Mouse (Mus musculus): Measurements from ENCODE around the gene Pcyox1. TPM values are rescaled to one million over a fixed set of nuclear protein-coding genes. Genes with fewer than 3 reads are reported as not detected.

Pcyox1 gene
- polyA plus RNA-seq (2015; fragmentation: Nextera tagmentation; extraction: Ambion mirVana) = 58.9 and 60.2 TPM in 2 replicates

DNA sequence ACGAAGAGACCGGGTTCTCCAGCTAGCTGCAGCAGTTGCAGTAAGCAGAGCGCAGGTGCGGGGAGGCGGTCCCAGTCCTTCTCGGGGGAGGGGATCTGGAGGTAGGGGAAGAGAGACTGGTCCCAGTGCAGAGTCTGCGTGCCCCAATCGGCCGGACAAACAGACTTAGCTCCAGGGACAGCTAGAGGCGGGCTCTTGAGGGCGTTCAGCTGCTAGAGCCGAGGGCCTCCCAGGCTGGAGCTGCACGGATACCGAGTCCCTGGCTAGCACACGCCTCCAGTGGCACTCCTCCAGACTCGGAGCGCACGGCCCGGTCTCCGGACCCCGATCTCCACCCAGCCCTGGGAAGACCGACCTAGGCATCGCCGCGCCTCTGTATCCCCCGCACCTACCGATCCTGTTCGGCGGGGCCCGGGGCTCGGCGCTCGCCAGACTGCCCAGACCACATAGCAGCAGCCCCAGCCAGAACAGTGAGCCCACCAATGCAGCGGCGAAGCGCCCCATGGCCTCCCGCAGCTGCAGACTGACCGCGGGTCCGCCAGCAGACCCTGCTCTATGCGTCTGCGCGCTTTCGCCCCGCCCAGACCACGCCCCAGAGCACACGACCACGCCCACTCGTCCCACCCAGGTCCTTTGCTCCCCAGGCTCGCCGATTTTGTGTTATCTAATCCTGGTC is at the start of gene Pcyox1:
Gene Pcyox1, minus strand, starts transcription at position 574 of the 676 bp plus-strand sequence.

DNA sequence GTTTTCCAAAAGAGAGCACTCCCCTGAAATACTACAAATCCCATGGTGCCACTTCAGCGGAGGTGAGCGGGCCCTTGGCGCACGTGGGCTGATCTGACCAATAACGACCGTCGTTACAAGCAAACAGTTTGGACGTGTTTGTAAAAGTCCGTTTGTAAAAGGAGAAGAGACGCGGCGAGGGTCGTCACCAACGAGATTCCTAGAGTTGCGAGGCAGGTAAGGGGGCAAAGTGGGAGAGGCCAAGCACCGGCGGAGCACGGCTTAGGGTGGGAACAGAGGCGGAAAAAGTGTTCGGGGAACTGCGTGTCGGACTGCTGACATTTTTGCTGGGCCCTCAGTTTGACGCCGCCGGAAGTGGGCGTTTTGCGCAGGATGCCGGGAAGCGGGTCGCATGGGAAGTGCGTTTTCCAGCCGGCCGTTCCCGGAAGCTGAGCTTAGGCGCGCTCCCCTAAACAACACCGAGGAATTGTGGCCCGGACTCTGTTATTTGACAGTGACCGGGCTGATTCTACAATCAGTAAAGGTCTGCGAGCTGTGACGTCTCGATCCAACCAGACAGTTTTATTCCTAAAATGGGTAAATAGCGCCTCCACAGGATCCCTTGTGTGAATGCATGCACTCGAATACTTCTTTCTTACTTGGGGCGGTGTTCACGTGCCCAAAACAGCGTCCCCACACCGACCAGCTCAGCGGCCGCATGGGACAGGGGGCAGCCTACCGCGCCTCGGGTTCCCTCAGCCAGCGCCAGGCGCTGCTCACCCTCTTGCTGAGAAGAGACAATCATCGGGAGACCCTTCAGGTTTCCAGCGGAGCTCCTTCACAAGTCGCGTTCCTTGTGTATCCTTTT is 41.5 kb upstream of the Pcyox1 start, which contains the start of gene C87436:
Gene C87436, plus strand, starts transcription at position 103 of the 847 bp plus-strand sequence.

DNA sequence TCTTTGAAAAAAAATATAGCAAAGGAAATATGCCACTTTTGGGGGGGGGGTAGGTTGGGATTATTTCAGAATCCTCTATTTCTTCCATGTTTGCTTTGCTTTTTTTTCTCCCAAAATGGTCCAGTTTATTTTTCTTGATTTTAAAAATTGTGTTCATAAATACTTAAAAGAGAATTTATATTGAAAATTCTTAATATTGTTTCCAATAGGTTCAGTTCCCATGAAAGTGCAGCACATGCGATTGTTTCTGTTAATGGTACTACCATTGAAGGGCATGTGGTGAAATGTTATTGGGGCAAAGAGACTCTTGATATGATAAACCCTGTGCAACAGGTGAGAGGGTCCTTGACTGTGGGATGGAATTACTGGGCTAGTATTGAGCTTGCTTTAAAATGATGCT is 29.4 kb upstream of the Pcyox1 start, which contains the start of gene Gm44790:
Gene Gm44790, plus strand, starts transcription at position 301 of the 400 bp plus-strand sequence.

DNA sequence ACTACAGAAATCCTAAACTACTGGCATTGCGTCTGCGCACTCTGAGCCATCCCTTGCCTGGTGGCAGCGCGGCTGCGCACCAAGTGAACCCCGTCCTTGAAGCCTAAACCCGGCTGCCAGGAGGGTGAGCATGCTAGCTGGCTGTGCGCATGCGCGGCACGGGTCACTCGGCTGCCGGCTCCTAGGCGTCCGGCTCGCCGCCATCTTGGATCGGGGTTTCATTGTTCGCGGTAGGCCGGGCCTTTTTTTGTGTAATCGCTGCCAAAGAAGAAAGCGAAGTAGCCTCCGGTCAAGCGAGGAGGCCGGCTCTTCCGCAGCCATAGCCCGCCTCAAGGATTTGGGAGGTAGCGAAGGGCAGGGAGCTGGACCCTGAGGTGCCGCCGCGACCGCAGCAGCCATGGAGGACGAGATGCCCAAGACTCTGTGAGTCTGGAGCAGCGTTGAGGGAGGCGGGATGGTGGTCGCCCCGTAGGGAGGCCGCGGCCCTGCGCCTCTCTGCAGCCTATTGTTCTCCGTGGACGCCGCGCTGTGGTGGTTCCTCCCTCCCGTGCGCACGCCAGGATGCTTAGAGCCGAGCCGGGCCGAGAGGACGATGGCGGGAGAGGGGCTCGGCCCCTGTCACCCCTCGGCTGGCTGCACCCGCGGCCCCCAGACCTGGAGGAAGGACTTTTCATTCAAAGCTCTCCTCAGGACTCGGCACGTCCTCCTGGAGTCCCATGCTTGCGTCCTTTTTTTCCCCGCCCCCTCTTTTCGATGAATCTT is 7.3 kb upstream of the Pcyox1 start, which contains the start of gene Tia1:
Gene Tia1, plus strand, starts transcription at position 120 of the 762 bp plus-strand sequence.

DNA sequence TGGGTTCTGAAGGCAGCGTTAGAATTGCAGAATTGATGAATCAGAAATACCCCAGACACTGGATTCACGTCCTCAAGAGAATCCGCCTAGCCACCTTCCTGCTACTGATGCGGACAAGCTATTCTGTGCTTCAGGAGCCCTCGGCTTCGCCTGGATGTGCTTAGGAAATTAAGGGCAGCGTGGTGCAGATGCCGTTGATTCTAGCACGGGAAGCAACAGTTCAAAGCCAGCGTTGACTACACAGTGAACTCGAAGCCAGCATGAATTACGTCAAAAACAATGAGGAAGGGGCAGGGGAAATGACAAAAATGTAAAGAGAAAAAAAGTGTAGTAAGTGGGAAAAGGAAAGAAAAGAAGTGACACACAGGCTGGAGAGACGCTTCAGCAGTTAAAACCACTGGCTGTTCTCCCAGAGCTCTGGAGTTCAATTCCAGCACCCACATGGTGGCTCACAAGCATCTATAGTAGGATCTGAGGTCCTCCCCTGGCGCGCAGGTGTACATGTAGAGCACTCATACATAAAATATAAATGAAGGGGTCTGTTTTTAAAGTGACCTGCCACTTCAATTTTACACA is 26.1 kb downstream of the Pcyox1 start, which contains the start of gene Snrpg:
Gene Snrpg, plus strand, starts transcription at position 541 of the 576 bp plus-strand sequence.

DNA sequence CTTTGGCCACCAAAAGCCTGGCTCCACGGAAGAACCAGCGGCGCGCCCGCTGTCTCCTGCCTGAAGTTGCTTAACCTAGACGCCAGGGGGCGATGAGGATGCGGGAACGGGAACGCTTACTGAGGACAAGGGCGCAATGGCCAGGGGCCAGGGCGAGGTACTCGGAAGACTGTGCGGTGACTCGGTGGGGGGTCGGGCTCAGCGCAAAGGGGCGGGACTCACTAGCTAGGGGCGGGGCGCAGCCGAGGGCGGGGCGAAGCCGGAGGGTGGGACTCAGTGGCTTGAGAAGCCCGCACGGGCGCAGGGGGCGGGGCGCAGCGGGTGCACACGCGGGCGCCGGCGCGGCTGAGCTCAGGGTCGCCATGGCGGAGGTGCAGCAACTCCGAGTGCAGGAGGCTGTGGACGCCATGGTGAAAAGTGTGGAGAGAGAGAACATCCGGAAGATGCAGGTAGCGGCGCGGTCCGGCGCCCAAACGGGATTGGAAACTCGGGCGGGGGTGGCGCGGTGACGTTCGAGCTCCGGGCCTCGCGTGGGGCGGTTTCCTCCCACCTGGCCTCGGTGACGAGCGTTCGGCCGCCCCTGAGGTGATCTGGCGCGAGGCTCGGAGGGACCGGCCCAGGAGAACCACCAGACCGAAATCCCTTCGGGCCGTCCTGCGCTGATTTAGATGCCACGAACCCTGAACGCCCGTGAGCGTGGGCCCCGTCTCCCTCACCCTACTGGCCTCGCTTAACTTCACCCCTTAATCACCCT is 31.4 kb downstream of the Pcyox1 start, which contains the start of gene Fam136a:
Gene Fam136a, plus strand, starts transcription at position 276 of the 754 bp plus-strand sequence.

Other genes starting within 250 kb of the Pcyox1 start
- 5.9 and 6.6 TPM in 2 replicates for gene Tgfa, start 201.9 kb downstream of the Pcyox1 start, polyA plus RNA-seq (2015; fragmentation: Nextera tagmentation; extraction: Ambion mirVana)
- 58.2 and 65.7 TPM in 2 replicates for gene Fam136a, start 31.5 kb downstream of the Pcyox1 start, polyA plus RNA-seq (2015; fragmentation: Nextera tagmentation; extraction: Ambion mirVana)
- 212 and 224 TPM in 2 replicates for gene Snrpg, start 25.9 kb downstream of the Pcyox1 start, polyA plus RNA-seq (2015; fragmentation: Nextera tagmentation; extraction: Ambion mirVana)
- 45.0 and 45.1 TPM in 2 replicates for gene Tia1, start 7.1 kb upstream of the Pcyox1 start, polyA plus RNA-seq (2015; fragmentation: Nextera tagmentation; extraction: Ambion mirVana)
- 0.40 TPM in 1 of 2 replicates, not detected in the other for gene Gm44790, start 29.5 kb upstream of the Pcyox1 start, polyA plus RNA-seq (2015; fragmentation: Nextera tagmentation; extraction: Ambion mirVana)
- 19.8 and 20.8 TPM in 2 replicates for gene C87436, start 41.2 kb upstream of the Pcyox1 start, polyA plus RNA-seq (2015; fragmentation: Nextera tagmentation; extraction: Ambion mirVana)
- gene Pcbp1, start 129.2 kb upstream of the Pcyox1 start, polyA plus RNA-seq (2015; fragmentation: Nextera tagmentation; extraction: Ambion mirVana) = 309 and 363 TPM in 2 replicates
- gene Asprv1, start 231.0 kb upstream of the Pcyox1 start, polyA plus RNA-seq (2015; fragmentation: Nextera tagmentation; extraction: Ambion mirVana) = 0.73 and 1.9 TPM in 2 replicates